Mouse (Mus musculus) cerebellum, adult (tissue): ENCODE measurements around the gene Tmed10.

ENCODE experiments used
- ATAC-seq: cut with Nextera tagmentation; 2 replicates; pipeline ENCODE4 v1.9.2; 2017; ENCODE audit warnings: mild to moderate bottlenecking, moderate library complexity, mixed read lengths; ENCODE audit not compliant: insufficient number of reproducible peaks, low FRiP score, low TSS enrichment

Tmed10 gene

GRCm38 (mm10) chr12:85374561-85375272 lies at the start of gene Tmed10:
Gene Tmed10, minus strand, starts transcription at chr12:85374847.
- ATAC-seq, result peak; percentile 97

- ATAC-seq, result no peak
Measured at GRCm38 (mm10) chr12:85423236-85423635, 48.6 kb upstream of the Tmed10 start.

- ATAC-seq, result no peak
Measured at GRCm38 (mm10) chr12:85422536-85422935, 47.9 kb upstream of the Tmed10 start.

GRCm38 (mm10) chr12:85420945-85421344 lies 46.3 kb upstream of the Tmed10 start:
- no peak for ATAC-seq

- ATAC-seq, result no peak
Measured at GRCm38 (mm10) chr12:85417845-85418244, 43.2 kb upstream of the Tmed10 start.

GRCm38 (mm10) chr12:85416298-85416697 lies 41.7 kb upstream of the Tmed10 start:
- ATAC-seq, result no peak

- ATAC-seq, result no peak
Measured at GRCm38 (mm10) chr12:85415876-85416275, 41.2 kb upstream of the Tmed10 start.

- ATAC-seq, result no peak
Measured at GRCm38 (mm10) chr12:85411136-85411535, 36.5 kb upstream of the Tmed10 start.

- no peak for ATAC-seq
Measured at GRCm38 (mm10) chr12:85397960-85398272, 23.3 kb upstream of the Tmed10 start.

GRCm38 (mm10) chr12:85397063-85397959 lies 22.7 kb upstream of the Tmed10 start:
- ATAC-seq, result no peak

GRCm38 (mm10) chr12:85393981-85394380 lies 19.3 kb upstream of the Tmed10 start:
- no peak for ATAC-seq

GRCm38 (mm10) chr12:85393526-85393925 lies 18.9 kb upstream of the Tmed10 start:
- ATAC-seq, result no peak

- no peak for ATAC-seq
Measured at GRCm38 (mm10) chr12:85391148-85391547, 16.5 kb upstream of the Tmed10 start.

- ATAC-seq, result no peak
Measured at GRCm38 (mm10) chr12:85389204-85390185, 14.8 kb upstream of the Tmed10 start.

- no peak for ATAC-seq
Measured at GRCm38 (mm10) chr12:85385995-85386375, 11.3 kb upstream of the Tmed10 start.

GRCm38 (mm10) chr12:85385329-85385994 lies 10.8 kb upstream of the Tmed10 start:
- ATAC-seq, result no peak

- no peak for ATAC-seq
Measured at GRCm38 (mm10) chr12:85382761-85383680, 8.4 kb upstream of the Tmed10 start.

- ATAC-seq, result no peak
Measured at GRCm38 (mm10) chr12:85381570-85381969, 6.9 kb upstream of the Tmed10 start.

- ATAC-seq, result no peak
Measured at GRCm38 (mm10) chr12:85380942-85381341, 6.3 kb upstream of the Tmed10 start.
